Mouse (Mus musculus): Measurements from ENCODE around the gene Itgb5. TPM values are rescaled to one million over a fixed set of nuclear protein-coding genes. Genes with fewer than 3 reads are reported as not detected.

The Itgb5 gene
- polyA plus RNA-seq, 1 experiment from 2014 or later = 15.0 TPM

- Histone ChIP-seq H3K36me3 (ENCODE audit: control insufficient read depth, insufficient read depth, low read length) (peaks cover 19% of the 10 kb centered on the region; the same call in 1 of the 2 replicates), H3K27me3 (ENCODE audit: control insufficient read depth, insufficient read depth, low read length) (no peaks in the 10 kb centered on the region), H3K9me3 (replicated peaks; ENCODE audit: control insufficient read depth, low read length) (no peaks in the 10 kb centered on the region), H3K4me1 (ENCODE audit: control insufficient read depth, insufficient read depth, low read length) (peaks cover 24% of the 10 kb centered on the region), H3K4me3 (replicated peaks; ENCODE audit: low read length) (no peak overlapping the region), H3K9ac (ENCODE audit: low read length) (no peak overlapping the region), H3K4me2 (ENCODE audit: low read depth, low read length) (no peak overlapping the region), H3K27ac (ENCODE audit: low read length) (no peak overlapping the region; the same call in 1 of the 2 replicates)
- peak; percentile 73 for ATAC-seq (ENCODE audit: insufficient read depth, low FRiP score)
- WGBS = 66% methylated on average over 6 of the region's 6 CpGs
Measured at GRCm38 (mm10) chr16:33963509-33963908, 134.0 kb downstream of the Itgb5 start.

GRCm38 (mm10) chr16:33965878-33966537, 136.5 kb downstream of the Itgb5 start:
- WGBS = 5% methylated on average over 15 of the region's 15 CpGs
- peaks cover 14% of the 10 kb centered on the region; the same call in 1 of the 2 replicates for H3K36me3 ChIP-seq (ENCODE audit: control insufficient read depth, insufficient read depth, low read length)
- ATAC-seq (ENCODE audit: insufficient read depth, low FRiP score) = peak; percentile 9; the same call in 1 of the 2 replicates
- peak overlapping the region; percentile 93 for H3K9ac ChIP-seq (ENCODE audit: low read length)
- no peaks in the 10 kb centered on the region for H3K9me3 ChIP-seq (replicated peaks; ENCODE audit: control insufficient read depth, low read length)
- peak overlapping the region; percentile 93 for H3K4me3 ChIP-seq (replicated peaks; ENCODE audit: low read length)
- peaks cover 24% of the 10 kb centered on the region for H3K4me1 ChIP-seq (ENCODE audit: control insufficient read depth, insufficient read depth, low read length)
- no peaks in the 10 kb centered on the region for H3K27me3 ChIP-seq (ENCODE audit: control insufficient read depth, insufficient read depth, low read length)
- peak overlapping the region; percentile 79 for H3K27ac ChIP-seq (ENCODE audit: low read length)
- H3K4me2 ChIP-seq (ENCODE audit: low read depth, low read length) = peak overlapping the region; percentile 74

- Histone ChIP-seq H3K27ac (ENCODE audit: low read length) (peak within 1 kb of the TSS; percentile 79), H3K36me3 (ENCODE audit: control insufficient read depth, insufficient read depth, low read length) (peaks cover 7% of the 10 kb centered on the region; the same call in 1 of the 2 replicates), H3K9me3 (replicated peaks; ENCODE audit: control insufficient read depth, low read length) (no peaks in the 10 kb centered on the region), H3K9ac (ENCODE audit: low read length) (peak within 1 kb of the TSS; percentile 93), H3K4me3 (replicated peaks; ENCODE audit: low read length) (peak within 1 kb of the TSS; percentile 93), H3K4me1 (ENCODE audit: control insufficient read depth, insufficient read depth, low read length) (peaks cover 18% of the 10 kb centered on the region), H3K4me2 (ENCODE audit: low read depth, low read length) (peak within 1 kb of the TSS; percentile 74), H3K27me3 (ENCODE audit: control insufficient read depth, insufficient read depth, low read length) (no peaks in the 10 kb centered on the region)
- ATAC-seq (ENCODE audit: insufficient read depth, low FRiP score) = peak; percentile 86
- under 1% methylated on average over 44 of the region's 44 CpGs for WGBS
Measured at GRCm38 (mm10) chr16:33966538-33967282, 137.2 kb downstream of the Itgb5 start, which contains the start of gene Umps. Gene Umps (minus strand): TSS chr16:33967038.

- Histone ChIP-seq H3K9me3 (replicated peaks; ENCODE audit: control insufficient read depth, low read length) (no peaks in the 10 kb centered on the region), H3K27ac (ENCODE audit: low read length) (peak overlapping the region; percentile 79), H3K4me1 (ENCODE audit: control insufficient read depth, insufficient read depth, low read length) (peaks cover 18% of the 10 kb centered on the region), H3K27me3 (ENCODE audit: control insufficient read depth, insufficient read depth, low read length) (no peaks in the 10 kb centered on the region), H3K4me2 (ENCODE audit: low read depth, low read length) (peak overlapping the region; percentile 74), H3K36me3 (ENCODE audit: control insufficient read depth, insufficient read depth, low read length) (0 out of 2 replicates have a peak, but pooled peaks cover 6% of the 10 kb centered on the region), H3K9ac (ENCODE audit: low read length) (peak overlapping the region; percentile 93), H3K4me3 (replicated peaks; ENCODE audit: low read length) (peak overlapping the region; percentile 93)
- WGBS = 39% methylated on average over 2 of the region's 2 CpGs
- no peak for ATAC-seq (ENCODE audit: insufficient read depth, low FRiP score)
Measured at GRCm38 (mm10) chr16:33967283-33967640, 137.8 kb downstream of the Itgb5 start.

- Histone ChIP-seq H3K9me3 (replicated peaks; ENCODE audit: control insufficient read depth, low read length) (no peaks in the 10 kb centered on the region), H3K27ac (ENCODE audit: low read length) (no peak overlapping the region), H3K36me3 (ENCODE audit: control insufficient read depth, insufficient read depth, low read length) (no peaks in the 10 kb centered on the region), H3K9ac (ENCODE audit: low read length) (no peak overlapping the region), H3K4me2 (ENCODE audit: low read depth, low read length) (no peak overlapping the region), H3K4me1 (ENCODE audit: control insufficient read depth, insufficient read depth, low read length) (no peaks in the 10 kb centered on the region), H3K4me3 (replicated peaks; ENCODE audit: low read length) (no peak overlapping the region), H3K27me3 (ENCODE audit: control insufficient read depth, insufficient read depth, low read length) (no peaks in the 10 kb centered on the region)
- no peak for ATAC-seq (ENCODE audit: insufficient read depth, low FRiP score)
- 50% methylated on average over 2 of the region's 2 CpGs for WGBS
Measured at GRCm38 (mm10) chr16:33979855-33980254, 150.4 kb downstream of the Itgb5 start.

GRCm38 (mm10) chr16:33983712-33984111, 154.2 kb downstream of the Itgb5 start:
- WGBS = 94% methylated on average over 6 of the region's 6 CpGs
- Histone ChIP-seq H3K27me3 (ENCODE audit: control insufficient read depth, insufficient read depth, low read length) (no peaks in the 10 kb centered on the region), H3K4me3 (replicated peaks; ENCODE audit: low read length) (no peak overlapping the region), H3K36me3 (ENCODE audit: control insufficient read depth, insufficient read depth, low read length) (no peaks in the 10 kb centered on the region), H3K9me3 (replicated peaks; ENCODE audit: control insufficient read depth, low read length) (no peaks in the 10 kb centered on the region), H3K4me1 (ENCODE audit: control insufficient read depth, insufficient read depth, low read length) (no peaks in the 10 kb centered on the region), H3K27ac (ENCODE audit: low read length) (no peak overlapping the region), H3K4me2 (ENCODE audit: low read depth, low read length) (no peak overlapping the region), H3K9ac (ENCODE audit: low read length) (no peak overlapping the region)
- no peak for ATAC-seq (ENCODE audit: insufficient read depth, low FRiP score)

GRCm38 (mm10) chr16:33985372-33985771, 155.9 kb downstream of the Itgb5 start:
- H3K27ac ChIP-seq (ENCODE audit: low read length) = no peak overlapping the region
- 77% methylated on average over 6 of the region's 6 CpGs for WGBS
- no peak for ATAC-seq (ENCODE audit: insufficient read depth, low FRiP score)
- H3K9ac ChIP-seq (ENCODE audit: low read length) = no peak overlapping the region
- no peaks in the 10 kb centered on the region for H3K4me1 ChIP-seq (ENCODE audit: control insufficient read depth, insufficient read depth, low read length)
- H3K36me3 ChIP-seq (ENCODE audit: control insufficient read depth, insufficient read depth, low read length) = no peaks in the 10 kb centered on the region
- H3K9me3 ChIP-seq (replicated peaks; ENCODE audit: control insufficient read depth, low read length) = no peaks in the 10 kb centered on the region
- H3K27me3 ChIP-seq (ENCODE audit: control insufficient read depth, insufficient read depth, low read length) = no peaks in the 10 kb centered on the region
- no peak overlapping the region for H3K4me2 ChIP-seq (ENCODE audit: low read depth, low read length)
- no peak overlapping the region for H3K4me3 ChIP-seq (replicated peaks; ENCODE audit: low read length)

- WGBS = 90% methylated on average over 7 of the region's 7 CpGs
- Histone ChIP-seq H3K4me2 (ENCODE audit: low read depth, low read length) (no peak overlapping the region), H3K36me3 (ENCODE audit: control insufficient read depth, insufficient read depth, low read length) (no peaks in the 10 kb centered on the region), H3K27ac (ENCODE audit: low read length) (no peak overlapping the region), H3K9me3 (replicated peaks; ENCODE audit: control insufficient read depth, low read length) (no peaks in the 10 kb centered on the region), H3K4me1 (ENCODE audit: control insufficient read depth, insufficient read depth, low read length) (peaks cover 4% of the 10 kb centered on the region), H3K4me3 (replicated peaks; ENCODE audit: low read length) (no peak overlapping the region), H3K9ac (ENCODE audit: low read length) (no peak overlapping the region), H3K27me3 (ENCODE audit: control insufficient read depth, insufficient read depth, low read length) (no peaks in the 10 kb centered on the region)
- ATAC-seq (ENCODE audit: insufficient read depth, low FRiP score) = no peak
Measured at GRCm38 (mm10) chr16:33986993-33987392, 157.5 kb downstream of the Itgb5 start.

- Histone ChIP-seq H3K27ac (ENCODE audit: low read length) (no peak overlapping the region), H3K36me3 (ENCODE audit: control insufficient read depth, insufficient read depth, low read length) (no peaks in the 10 kb centered on the region), H3K9ac (ENCODE audit: low read length) (no peak overlapping the region), H3K4me1 (ENCODE audit: control insufficient read depth, insufficient read depth, low read length) (peaks cover 4% of the 10 kb centered on the region), H3K4me2 (ENCODE audit: low read depth, low read length) (no peak overlapping the region), H3K4me3 (replicated peaks; ENCODE audit: low read length) (no peak overlapping the region), H3K27me3 (ENCODE audit: control insufficient read depth, insufficient read depth, low read length) (no peaks in the 10 kb centered on the region), H3K9me3 (replicated peaks; ENCODE audit: control insufficient read depth, low read length) (no peaks in the 10 kb centered on the region)
- no peak for ATAC-seq (ENCODE audit: insufficient read depth, low FRiP score)
- 58% methylated on average over 17 of the region's 17 CpGs for WGBS
Measured at GRCm38 (mm10) chr16:33988358-33989012, 159.0 kb downstream of the Itgb5 start.
